Mouse (Mus musculus) lung, postnatal 0 days (tissue): ENCODE measurements around the gene Prickle2.

Experiments used
- CTCF ChIP-seq: IDR thresholded peaks from 2 replicates; pipeline ENCODE4 v1.5.1; 2016; ENCODE audit warnings: antibody characterized with exemption, mild to moderate bottlenecking
- EP300 ChIP-seq: IDR thresholded peaks from 2 replicates; pipeline ENCODE4 v1.6.1; 2016; ENCODE audit warnings: antibody characterized with exemption, mild to moderate bottlenecking, control low read depth

DNA sequence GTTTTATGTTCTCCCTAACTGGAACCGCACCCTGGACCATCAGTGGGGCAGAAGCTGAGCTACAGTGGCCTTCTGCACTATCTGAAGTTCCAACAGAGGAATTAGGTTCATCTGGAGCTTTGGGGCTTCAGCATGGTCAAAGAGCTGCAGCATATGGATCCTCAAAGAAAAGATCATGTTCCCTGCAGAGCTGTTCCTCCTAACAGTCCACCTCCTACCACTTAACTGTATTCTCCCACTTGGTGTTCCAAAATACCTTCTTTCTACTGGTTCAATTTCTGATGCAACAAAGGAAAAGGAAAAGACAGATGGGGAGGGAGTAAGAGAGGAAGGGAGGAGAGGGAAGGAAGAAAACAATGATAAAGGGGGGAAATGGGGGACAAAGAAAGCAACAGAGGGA, 56.9 kb downstream of the Prickle2 start:
- TF ChIP-seq CTCF (no peak), EP300 (no peak)
